Mouse (Mus musculus): ENCODE data around the gene Gucy2e. TPM values are rescaled to one million over a fixed set of nuclear protein-coding genes. Genes with fewer than 3 reads are reported as not detected.

Gene Gucy2e
- polyA plus RNA-seq, 1 experiment from 2014 or later, result not detected

DNA sequence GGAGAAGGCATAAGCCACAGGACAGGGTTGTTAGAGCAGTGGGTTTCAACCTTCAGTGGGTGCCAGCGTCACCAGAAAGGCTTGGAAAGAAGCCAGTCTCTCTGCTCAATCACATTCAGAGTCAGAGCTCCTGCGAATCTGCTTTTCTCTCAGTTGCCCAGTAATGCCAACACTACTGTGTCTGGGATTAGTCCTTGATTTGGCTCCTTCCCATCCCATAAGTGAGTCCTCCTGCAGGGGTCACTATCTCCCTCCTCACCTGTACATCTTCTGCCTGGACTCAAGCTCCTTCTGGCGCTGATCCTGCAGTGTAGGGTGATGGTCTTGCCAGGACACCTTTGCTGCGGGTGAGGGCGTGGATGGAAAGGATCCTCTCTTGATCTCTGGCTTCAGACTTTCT is 40.1 kb downstream of the Gucy2e start:
- peak overlapping the region; percentile 29; the same call in 1 of the 2 replicates for H3K4me3 ChIP-seq
- no peak overlapping the region for H3K27ac ChIP-seq
- no peaks in the 10 kb centered on the region for H3K36me3 ChIP-seq
- peaks cover 13% of the 10 kb centered on the region for H3K4me1 ChIP-seq
- H3K27me3 ChIP-seq (ENCODE audit: low read depth, poor library complexity, severe bottlenecking), result peaks cover 66% of the 10 kb centered on the region
- WGBS, result 13% methylated on average over 5 of the region's 5 CpGs
- no peak for DNase-seq (ENCODE audit: low spot score)
- no peaks in the 10 kb centered on the region for H3K9me3 ChIP-seq (replicated peaks)

GRCm38 (mm10) chr11:69192840-69193239 is 44.0 kb downstream of the Gucy2e start:
- Histone ChIP-seq H3K36me3 (no peaks in the 10 kb centered on the region), H3K9me3 (replicated peaks) (no peaks in the 10 kb centered on the region), H3K27ac (no peak overlapping the region), H3K4me3 (no peak overlapping the region), H3K27me3 (ENCODE audit: low read depth, poor library complexity, severe bottlenecking) (peaks cover 41% of the 10 kb centered on the region), H3K4me1 (peaks cover 11% of the 10 kb centered on the region)
- 8% methylated on average over 1 of the region's 1 CpGs for WGBS
- peak; percentile 41 for DNase-seq (ENCODE audit: low spot score)

- no peak for DNase-seq (ENCODE audit: low spot score)
- H3K27ac ChIP-seq, result no peak overlapping the region
- 86% methylated on average over 6 of the region's 6 CpGs for WGBS
- H3K4me1 ChIP-seq, result peaks cover 5% of the 10 kb centered on the region; the same call in 1 of the 2 replicates
- no peak overlapping the region for H3K4me3 ChIP-seq
- H3K27me3 ChIP-seq (ENCODE audit: low read depth, poor library complexity, severe bottlenecking), result no peaks in the 10 kb centered on the region
- no peaks in the 10 kb centered on the region for H3K36me3 ChIP-seq
- H3K9me3 ChIP-seq (replicated peaks), result no peaks in the 10 kb centered on the region
These were observed 50.9 kb downstream of the Gucy2e start for GRCm38 (mm10) chr11:69185936-69186335.

DNA sequence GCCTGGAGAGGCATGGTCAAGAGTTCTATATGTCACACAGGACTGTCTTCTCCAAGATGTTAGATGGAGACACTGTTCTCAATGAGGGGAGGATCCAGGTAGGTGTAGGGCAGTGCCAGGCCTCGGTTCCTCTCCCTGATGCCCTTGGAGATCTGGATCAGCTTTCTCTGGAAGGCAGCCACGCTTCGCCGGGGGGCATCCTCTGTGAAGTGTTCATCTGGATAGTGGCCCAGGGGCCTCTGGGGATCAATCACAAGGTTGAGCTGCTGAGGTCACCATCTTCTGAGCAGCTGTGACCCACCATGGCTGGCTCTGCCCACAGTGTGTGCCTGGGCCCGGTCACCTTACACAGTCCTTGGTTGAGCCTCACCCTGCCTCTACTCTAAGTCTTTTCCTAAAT is 51.8 kb downstream of the Gucy2e start:
- 95% methylated on average over 5 of the region's 5 CpGs for WGBS
- H3K27me3 ChIP-seq (ENCODE audit: low read depth, poor library complexity, severe bottlenecking), result no peaks in the 10 kb centered on the region

DNA sequence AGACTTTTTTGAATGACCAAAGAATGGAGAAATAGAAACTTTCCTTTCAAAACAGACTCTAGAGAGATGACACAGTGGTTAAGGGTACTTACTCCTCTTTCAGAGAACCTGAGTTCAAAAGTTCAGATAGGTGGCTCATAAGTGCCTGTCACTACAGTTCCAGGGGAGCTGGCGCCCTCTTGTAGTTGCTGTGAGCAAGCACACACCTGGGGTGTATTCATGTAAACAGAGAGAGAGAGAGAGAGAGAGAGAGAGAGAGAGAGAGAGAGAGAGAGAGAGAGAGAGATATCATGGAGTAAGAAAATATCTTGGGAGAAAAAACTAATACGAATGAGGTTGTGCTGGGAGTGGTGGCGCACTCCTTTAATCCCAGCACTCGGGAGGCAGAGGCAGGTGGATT is 56.7 kb downstream of the Gucy2e start:
- H3K27me3 ChIP-seq (ENCODE audit: low read depth, poor library complexity, severe bottlenecking), result no peaks in the 10 kb centered on the region
- H3K27ac ChIP-seq, result no peak overlapping the region
- H3K4me1 ChIP-seq, result peaks cover 9% of the 10 kb centered on the region
- no peak for DNase-seq (ENCODE audit: low spot score)
- H3K36me3 ChIP-seq, result no peaks in the 10 kb centered on the region
- no peaks in the 10 kb centered on the region for H3K9me3 ChIP-seq (replicated peaks)
- no peak overlapping the region for H3K4me3 ChIP-seq
- 82% methylated on average over 4 of the region's 4 CpGs for WGBS

More for the DNA sequence above, 51.8 kb downstream of the Gucy2e start:
- DNase-seq (ENCODE audit: low spot score), result no peak
- Histone ChIP-seq H3K4me3 (no peak overlapping the region), H3K4me1 (peaks cover 5% of the 10 kb centered on the region; the same call in 1 of the 2 replicates), H3K9me3 (replicated peaks) (no peaks in the 10 kb centered on the region), H3K27ac (no peak overlapping the region), H3K36me3 (no peaks in the 10 kb centered on the region)

GRCm38 (mm10) chr11:69179512-69179911 is 57.3 kb downstream of the Gucy2e start:
- Histone ChIP-seq H3K4me3 (no peak overlapping the region), H3K27me3 (ENCODE audit: low read depth, poor library complexity, severe bottlenecking) (no peaks in the 10 kb centered on the region), H3K4me1 (peaks cover 9% of the 10 kb centered on the region), H3K9me3 (replicated peaks) (no peaks in the 10 kb centered on the region), H3K36me3 (no peaks in the 10 kb centered on the region), H3K27ac (no peak overlapping the region)
- WGBS, result 73% methylated on average over 3 of the region's 3 CpGs
- DNase-seq (ENCODE audit: low spot score), result no peak

DNA sequence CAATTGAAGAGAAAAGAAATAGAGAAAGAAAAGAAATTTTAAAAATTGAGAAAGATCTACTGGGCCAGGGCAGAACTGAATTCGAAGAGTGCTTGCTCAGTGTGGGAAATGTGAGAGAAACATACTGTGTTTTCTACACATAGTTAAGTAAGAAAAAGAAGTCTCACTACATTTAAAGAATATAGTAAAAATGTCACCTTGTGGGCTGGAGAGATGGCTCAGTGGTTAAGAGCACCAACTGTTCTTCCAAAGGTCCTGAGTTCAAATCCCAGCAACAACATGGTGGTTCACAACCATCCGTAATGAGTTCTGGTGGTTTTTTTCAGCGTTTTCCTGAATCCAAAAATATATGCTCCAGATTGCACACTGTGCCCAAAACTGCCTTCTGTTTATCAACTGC is 58.3 kb downstream of the Gucy2e start:
- Histone ChIP-seq H3K27me3 (ENCODE audit: low read depth, poor library complexity, severe bottlenecking) (no peaks in the 10 kb centered on the region), H3K36me3 (no peaks in the 10 kb centered on the region), H3K9me3 (replicated peaks) (no peaks in the 10 kb centered on the region), H3K4me3 (no peak overlapping the region), H3K27ac (no peak overlapping the region), H3K4me1 (peaks cover 9% of the 10 kb centered on the region)
- no peak for DNase-seq (ENCODE audit: low spot score)
- WGBS, result 80% methylated on average over 3 of the region's 3 CpGs

GRCm38 (mm10) chr11:69174722-69175121 is 62.1 kb downstream of the Gucy2e start:
- H3K27ac ChIP-seq, result no peak overlapping the region
- no peak overlapping the region for H3K4me3 ChIP-seq
- H3K9me3 ChIP-seq (replicated peaks), result no peaks in the 10 kb centered on the region
- DNase-seq (ENCODE audit: low spot score), result no peak
- H3K4me1 ChIP-seq, result peaks cover 4% of the 10 kb centered on the region; the same call in 1 of the 2 replicates
- H3K27me3 ChIP-seq (ENCODE audit: low read depth, poor library complexity, severe bottlenecking), result no peaks in the 10 kb centered on the region
- H3K36me3 ChIP-seq, result no peaks in the 10 kb centered on the region
- WGBS, result 86% methylated on average over 7 of the region's 7 CpGs

GRCm38 (mm10) chr11:69172606-69173005 is 64.2 kb downstream of the Gucy2e start:
- Histone ChIP-seq H3K9me3 (replicated peaks) (no peaks in the 10 kb centered on the region), H3K36me3 (no peaks in the 10 kb centered on the region), H3K4me1 (no peaks in the 10 kb centered on the region), H3K27me3 (ENCODE audit: low read depth, poor library complexity, severe bottlenecking) (0 out of 2 replicates have a peak, but pooled peaks cover 7% of the 10 kb centered on the region), H3K27ac (no peak overlapping the region), H3K4me3 (no peak overlapping the region)
- 84% methylated on average over 2 of the region's 2 CpGs for WGBS
- no peak for DNase-seq (ENCODE audit: low spot score)

- DNase-seq (ENCODE audit: low spot score), result peak; percentile 66
- WGBS, result 37% methylated on average over 7 of the region's 7 CpGs
- Histone ChIP-seq H3K9me3 (replicated peaks) (no peaks in the 10 kb centered on the region), H3K4me3 (no peak overlapping the region), H3K27ac (no peak overlapping the region), H3K4me1 (no peaks in the 10 kb centered on the region), H3K36me3 (no peaks in the 10 kb centered on the region), H3K27me3 (ENCODE audit: low read depth, poor library complexity, severe bottlenecking) (0 out of 2 replicates have a peak, but pooled peaks cover 11% of the 10 kb centered on the region)
These were observed 65.2 kb downstream of the Gucy2e start for GRCm38 (mm10) chr11:69171626-69172025.

GRCm38 (mm10) chr11:69169313-69169712 is 67.5 kb downstream of the Gucy2e start:
- 92% methylated on average over 12 of the region's 12 CpGs for WGBS
- DNase-seq (ENCODE audit: low spot score), result no peak
- Histone ChIP-seq H3K4me3 (no peak overlapping the region), H3K4me1 (no peaks in the 10 kb centered on the region), H3K27me3 (ENCODE audit: low read depth, poor library complexity, severe bottlenecking) (peaks cover 23% of the 10 kb centered on the region), H3K36me3 (no peaks in the 10 kb centered on the region), H3K9me3 (replicated peaks) (no peaks in the 10 kb centered on the region), H3K27ac (no peak overlapping the region)

Other genes starting within 250 kb of the Gucy2e start
- gene Pfas, start 228.6 kb downstream of the Gucy2e start, polyA plus RNA-seq (2016; fragmentation: Nextera tagmentation; extraction: Ambion mirVana), result 66.5 and 70.0 TPM in 2 replicates
- 103 and 104 TPM in 2 replicates for gene Ctc1, start 221.1 kb downstream of the Gucy2e start, polyA plus RNA-seq (2016; fragmentation: Nextera tagmentation; extraction: Ambion mirVana)
- 214 and 217 TPM in 2 replicates for gene Aurkb, start 191.4 kb downstream of the Gucy2e start, polyA plus RNA-seq (2016; fragmentation: Nextera tagmentation; extraction: Ambion mirVana)
- gene Borcs6, start 177.3 kb downstream of the Gucy2e start, polyA plus RNA-seq (2016; fragmentation: Nextera tagmentation; extraction: Ambion mirVana), result 5.3 and 6.0 TPM in 2 replicates
- gene Tmem107, start 166.2 kb downstream of the Gucy2e start, polyA plus RNA-seq (2016; fragmentation: Nextera tagmentation; extraction: Ambion mirVana), result 35.8 and 38.6 TPM in 2 replicates
- 51.1 and 72.1 TPM in 2 replicates for gene Vamp2, start 148.5 kb downstream of the Gucy2e start, polyA plus RNA-seq (2016; fragmentation: Nextera tagmentation; extraction: Ambion mirVana)
- gene Per1, start 141.8 kb downstream of the Gucy2e start, polyA plus RNA-seq (2016; fragmentation: Nextera tagmentation; extraction: Ambion mirVana), result 10.3 and 10.8 TPM in 2 replicates
- 0.53 and 0.90 TPM in 2 replicates for gene Hes7, start 116.6 kb downstream of the Gucy2e start, polyA plus RNA-seq (2016; fragmentation: Nextera tagmentation; extraction: Ambion mirVana)
- 0.15 and 0.29 TPM in 2 replicates for gene 9130213A22Rik, start 114.4 kb downstream of the Gucy2e start, polyA plus RNA-seq (2016; fragmentation: Nextera tagmentation; extraction: Ambion mirVana)
- gene Aloxe3, start 111.1 kb downstream of the Gucy2e start, polyA plus RNA-seq (2016; fragmentation: Nextera tagmentation; extraction: Ambion mirVana), result 0.28 and 0.39 TPM in 2 replicates
- 0.05 TPM in 1 of 2 replicates, not detected in the other for gene Alox12b, start 80.0 kb downstream of the Gucy2e start, polyA plus RNA-seq (2016; fragmentation: Nextera tagmentation; extraction: Ambion mirVana)
- gene Alox8, start 39.2 kb downstream of the Gucy2e start, polyA plus RNA-seq (2016; fragmentation: Nextera tagmentation; extraction: Ambion mirVana), result 0.15 TPM in 1 of 2 replicates, not detected in the other
- 28.9 and 36.2 TPM in 2 replicates for gene Cntrob, start 86.7 kb upstream of the Gucy2e start, polyA plus RNA-seq (2016; fragmentation: Nextera tagmentation; extraction: Ambion mirVana)
- gene Trappc1, start 86.9 kb upstream of the Gucy2e start, polyA plus RNA-seq (2016; fragmentation: Nextera tagmentation; extraction: Ambion mirVana), result 135 and 144 TPM in 2 replicates
- 0.93 and 1.4 TPM in 2 replicates for gene Kcnab3, start 89.2 kb upstream of the Gucy2e start, polyA plus RNA-seq (2016; fragmentation: Nextera tagmentation; extraction: Ambion mirVana)
- 14.2 and 20.6 TPM in 2 replicates for gene Rnf227, start 103.4 kb upstream of the Gucy2e start, polyA plus RNA-seq (2016; fragmentation: Nextera tagmentation; extraction: Ambion mirVana)
- 35.1 and 70.5 TPM in 2 replicates for gene Chd3, start 132.4 kb upstream of the Gucy2e start, polyA plus RNA-seq (2016; fragmentation: Nextera tagmentation; extraction: Ambion mirVana)
- gene Naa38, start 158.5 kb upstream of the Gucy2e start, polyA plus RNA-seq (2016; fragmentation: Nextera tagmentation; extraction: Ambion mirVana), result 140 and 151 TPM in 2 replicates
- 45.2 and 51.6 TPM in 2 replicates for gene Cyb5d1, start 158.6 kb upstream of the Gucy2e start, polyA plus RNA-seq (2016; fragmentation: Nextera tagmentation; extraction: Ambion mirVana)
- 23.0 and 24.7 TPM in 2 replicates for gene Tmem88, start 161.2 kb upstream of the Gucy2e start, polyA plus RNA-seq (2016; fragmentation: Nextera tagmentation; extraction: Ambion mirVana)
- 36.6 and 40.8 TPM in 2 replicates for gene Kdm6b, start 176.6 kb upstream of the Gucy2e start, polyA plus RNA-seq (2016; fragmentation: Nextera tagmentation; extraction: Ambion mirVana)